Mouse (Mus musculus): ENCODE results near the gene Pip5k1b. TPM values are rescaled to one million over a fixed set of nuclear protein-coding genes. Genes with fewer than 3 reads are reported as not detected.

Gene Pip5k1b
- total RNA-seq, 2 experiments from 2014 or later: 13.5 to 24.4 TPM

DNA sequence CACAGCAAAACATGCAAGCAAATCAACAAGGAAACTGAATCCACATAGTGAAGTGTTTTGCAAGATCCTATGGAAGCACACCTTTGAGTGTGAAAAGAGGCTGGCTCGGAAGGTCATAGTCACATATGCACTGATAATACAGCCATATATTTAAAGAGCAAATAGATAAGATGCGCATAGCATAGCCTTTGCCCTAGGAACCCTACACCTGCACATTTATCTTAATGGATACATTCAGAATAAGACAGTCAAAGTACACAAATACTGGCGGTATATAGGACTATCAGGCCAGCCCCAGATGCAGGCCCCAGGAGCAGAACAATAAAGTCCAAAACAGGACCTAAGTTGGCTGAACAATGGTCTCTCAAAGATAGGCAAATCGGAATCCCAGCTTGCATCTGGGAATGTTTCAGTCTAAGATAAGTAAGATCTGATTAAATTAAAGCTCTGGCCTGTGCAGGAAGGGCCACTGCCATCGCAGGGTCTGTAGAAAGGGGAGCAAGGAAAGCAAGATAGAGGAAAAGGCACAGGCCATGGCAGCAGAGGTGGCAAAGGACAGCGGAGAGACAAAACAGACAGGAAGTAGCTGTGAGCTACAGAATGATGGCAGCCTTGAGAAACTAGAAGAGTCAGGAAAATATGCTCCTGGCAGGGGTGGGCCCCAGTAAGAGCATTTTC is 35.8 kb downstream of the Pip5k1b start:
- no peak for ATAC-seq (replicated peaks; ENCODE audit: poor library complexity)

GRCm38 (mm10) chr19:24518384-24518783 is 37.3 kb downstream of the Pip5k1b start:
- no peak for ATAC-seq (replicated peaks; ENCODE audit: poor library complexity)

GRCm38 (mm10) chr19:24517057-24517456 is 38.6 kb downstream of the Pip5k1b start:
- ATAC-seq (replicated peaks; ENCODE audit: poor library complexity): no peak

GRCm38 (mm10) chr19:24515941-24516340 is 39.7 kb downstream of the Pip5k1b start:
- no peak for ATAC-seq (replicated peaks; ENCODE audit: poor library complexity)

DNA sequence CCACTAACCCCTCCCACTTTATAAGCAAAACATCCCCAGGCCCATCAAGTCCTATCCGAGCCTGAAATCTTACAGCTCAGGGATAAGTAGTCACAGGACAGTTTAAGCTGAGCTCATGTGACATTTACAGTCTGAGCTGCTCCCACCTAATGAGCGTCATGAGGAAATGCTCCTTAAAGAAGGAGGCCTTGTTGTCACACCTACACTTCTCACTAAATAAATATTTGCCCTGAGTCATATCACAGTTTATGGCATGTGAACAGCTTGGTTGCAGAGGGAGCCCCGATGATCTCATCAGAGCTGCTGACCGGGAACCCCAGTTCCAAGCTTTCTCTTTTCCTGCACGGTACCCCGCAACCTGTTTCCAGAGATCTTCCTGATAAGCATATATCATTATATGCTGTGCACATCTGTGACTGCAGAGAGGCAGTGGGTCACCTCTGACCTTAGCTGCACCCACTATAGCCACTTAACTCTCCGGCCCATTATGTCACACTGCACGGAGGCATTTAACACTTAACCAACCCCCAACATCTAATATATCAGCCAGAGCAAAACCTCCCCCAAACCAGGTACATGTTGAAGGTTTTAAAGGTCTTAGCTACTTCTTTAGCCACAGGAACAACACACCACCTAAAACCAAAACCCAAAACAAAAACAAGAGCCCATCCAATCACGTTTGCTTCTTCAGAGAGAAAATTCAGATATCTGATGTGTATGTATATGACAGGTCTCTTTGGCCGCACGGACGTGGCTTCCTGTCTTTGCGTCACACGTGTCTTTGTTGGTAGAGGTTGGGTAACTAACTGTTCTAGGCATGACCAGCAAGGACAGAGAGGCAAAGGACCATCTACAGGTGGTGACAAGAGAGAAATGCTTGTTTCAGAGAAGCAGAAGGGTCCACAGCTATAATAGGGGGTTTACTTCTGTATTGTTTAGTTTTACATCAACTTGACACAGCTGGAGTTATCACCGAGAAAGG is 40.7 kb downstream of the Pip5k1b start:
- ATAC-seq (replicated peaks; ENCODE audit: poor library complexity): 0 out of 2 replicates have a peak, but pooled peaks have one; percentile 30

- peak; percentile 86 for ATAC-seq (replicated peaks; ENCODE audit: poor library complexity)
Measured at GRCm38 (mm10) chr19:24513105-24513843, 42.4 kb downstream of the Pip5k1b start.

DNA sequence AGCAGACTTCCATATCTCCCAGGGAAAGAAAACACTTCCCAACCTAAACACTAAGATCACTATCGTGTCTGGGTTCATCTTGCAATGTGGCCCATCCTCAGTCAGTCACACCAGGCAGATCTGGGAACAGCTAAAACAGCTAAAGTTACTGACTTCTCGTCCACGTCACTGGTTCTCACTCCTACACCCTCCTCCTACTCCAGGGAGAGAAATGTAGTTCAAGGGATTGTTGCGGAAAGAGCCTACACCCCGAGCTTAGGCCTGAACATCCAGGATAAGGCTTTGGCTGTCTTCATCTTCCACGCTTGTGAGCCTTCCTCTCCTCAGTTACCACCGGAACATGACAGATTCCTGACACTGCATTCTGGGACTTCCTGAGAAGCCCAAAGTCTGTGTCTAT is 43.7 kb downstream of the Pip5k1b start:
- no peak for ATAC-seq (replicated peaks; ENCODE audit: poor library complexity)

DNA sequence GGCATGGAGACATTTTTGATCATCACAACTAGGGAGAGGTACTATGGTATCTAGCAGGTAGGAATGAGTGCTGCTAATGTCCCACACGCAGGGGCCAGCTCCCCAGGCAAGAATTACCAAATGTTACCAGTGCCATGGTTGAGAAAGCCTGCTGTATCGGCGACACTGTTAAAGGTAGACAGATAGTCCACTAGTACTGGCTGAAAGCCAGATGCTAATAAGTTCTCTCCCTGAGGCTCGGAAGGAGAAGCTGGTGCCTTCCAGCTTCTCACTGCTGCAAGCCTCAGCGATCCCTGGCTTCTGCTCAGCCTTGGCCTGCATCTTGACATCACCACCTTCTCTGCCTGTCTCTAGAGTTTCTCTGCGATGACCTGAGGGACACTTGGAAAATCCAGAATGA is 46.3 kb downstream of the Pip5k1b start:
- no peak for ATAC-seq (replicated peaks; ENCODE audit: poor library complexity)

- no peak for ATAC-seq (replicated peaks; ENCODE audit: poor library complexity)
Measured at GRCm38 (mm10) chr19:24508087-24508767, 47.4 kb downstream of the Pip5k1b start.

DNA sequence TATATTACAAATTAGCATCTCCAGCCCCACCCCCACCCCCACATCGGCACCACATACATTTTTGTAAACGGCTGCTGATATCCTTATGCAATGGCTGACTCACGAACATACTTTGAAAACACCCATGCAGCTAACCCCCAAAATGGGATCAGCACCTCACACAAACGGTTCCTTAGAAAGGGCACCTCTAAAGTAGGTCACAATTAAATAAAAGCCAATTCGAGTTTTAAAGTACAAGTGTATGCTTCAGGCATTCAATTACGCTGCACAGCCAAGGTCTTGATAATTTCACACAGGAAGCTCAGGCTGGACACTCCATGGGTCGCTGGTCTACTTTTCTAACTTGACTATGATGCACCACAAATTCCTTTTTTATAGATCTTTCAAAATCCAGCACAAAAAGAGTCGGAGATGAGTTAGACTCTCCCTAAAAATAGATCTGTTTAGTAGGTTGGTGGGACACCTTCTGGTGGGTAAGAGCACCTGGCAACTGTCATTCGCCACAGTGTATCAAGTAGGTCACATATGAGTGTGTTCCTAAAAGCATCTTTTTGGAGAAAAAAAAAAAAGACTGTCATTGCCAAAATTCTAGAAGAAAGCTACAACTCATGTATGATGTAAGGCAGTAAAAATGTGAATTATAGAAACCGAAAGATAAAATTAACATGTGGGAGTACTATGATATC is 52.8 kb downstream of the Pip5k1b start:
- no peak for ATAC-seq (replicated peaks; ENCODE audit: poor library complexity)

DNA sequence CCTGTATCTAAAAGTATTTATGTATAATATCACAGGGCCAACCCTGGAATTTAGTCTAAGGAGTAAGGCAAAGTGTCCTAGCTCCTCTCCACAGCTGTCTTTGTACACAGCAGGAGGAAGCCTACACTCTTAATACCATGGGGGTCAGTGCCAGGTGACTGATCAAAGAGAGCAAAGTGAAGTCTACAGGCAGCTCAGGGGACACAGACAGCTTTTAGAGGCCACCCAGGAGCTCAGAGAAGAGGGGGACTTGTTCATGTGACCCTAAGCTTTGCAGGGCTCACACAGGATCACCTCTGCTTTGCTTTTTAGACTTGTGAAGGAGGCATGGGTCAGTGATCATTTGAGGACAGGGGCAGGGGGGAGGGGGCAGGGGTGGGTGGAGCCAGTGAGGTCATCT is 54.1 kb downstream of the Pip5k1b start:
- ATAC-seq (replicated peaks; ENCODE audit: poor library complexity): no peak

- no peak for ATAC-seq (replicated peaks; ENCODE audit: poor library complexity)
Measured at GRCm38 (mm10) chr19:24500431-24500830, 55.2 kb downstream of the Pip5k1b start.

DNA sequence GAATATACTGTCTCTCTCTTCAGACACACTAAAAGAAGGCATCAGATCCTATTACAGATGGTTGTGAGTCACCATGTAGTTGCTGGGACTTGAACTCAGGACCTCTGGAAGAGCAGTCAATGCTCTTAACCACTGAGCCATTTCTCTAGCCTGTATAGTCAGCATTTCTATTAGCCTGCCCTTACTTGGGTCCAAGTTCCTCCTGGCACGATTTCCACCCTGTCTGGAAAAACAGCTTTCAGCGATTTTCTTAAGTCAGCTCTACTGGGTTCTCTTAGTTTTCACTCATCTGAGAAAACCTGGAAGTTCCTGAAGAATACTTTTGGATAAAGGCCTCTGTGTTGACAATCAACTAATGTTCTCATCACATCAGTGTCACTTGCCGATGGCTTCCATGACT is 56.4 kb downstream of the Pip5k1b start:
- no peak for ATAC-seq (replicated peaks; ENCODE audit: poor library complexity)

GRCm38 (mm10) chr19:24493887-24494286 is 61.8 kb downstream of the Pip5k1b start:
- peak; percentile 79 for ATAC-seq (replicated peaks; ENCODE audit: poor library complexity)

- ATAC-seq (replicated peaks; ENCODE audit: poor library complexity): no peak
Measured at GRCm38 (mm10) chr19:24491824-24492223, 63.8 kb downstream of the Pip5k1b start.

DNA sequence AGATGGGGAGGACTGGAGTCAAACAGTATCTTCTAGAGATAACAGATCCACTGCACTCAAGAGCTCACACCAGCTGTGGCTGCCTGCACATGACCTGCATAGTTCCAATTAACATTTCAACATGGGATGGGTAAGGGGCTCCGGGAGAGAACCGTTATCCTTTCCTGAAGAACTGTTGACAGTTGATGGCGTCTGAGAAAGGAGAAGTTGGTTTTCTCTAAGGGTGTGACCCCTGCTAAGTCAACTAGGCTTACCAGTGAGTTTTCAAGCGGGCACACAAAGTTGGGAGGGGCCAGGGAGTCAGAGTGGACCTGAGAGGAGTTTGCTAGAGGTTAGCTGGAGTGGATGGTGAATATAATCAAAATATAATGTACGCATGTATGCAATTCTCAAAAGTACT is 65.4 kb downstream of the Pip5k1b start:
- peak; percentile 48 for ATAC-seq (replicated peaks; ENCODE audit: poor library complexity)

DNA sequence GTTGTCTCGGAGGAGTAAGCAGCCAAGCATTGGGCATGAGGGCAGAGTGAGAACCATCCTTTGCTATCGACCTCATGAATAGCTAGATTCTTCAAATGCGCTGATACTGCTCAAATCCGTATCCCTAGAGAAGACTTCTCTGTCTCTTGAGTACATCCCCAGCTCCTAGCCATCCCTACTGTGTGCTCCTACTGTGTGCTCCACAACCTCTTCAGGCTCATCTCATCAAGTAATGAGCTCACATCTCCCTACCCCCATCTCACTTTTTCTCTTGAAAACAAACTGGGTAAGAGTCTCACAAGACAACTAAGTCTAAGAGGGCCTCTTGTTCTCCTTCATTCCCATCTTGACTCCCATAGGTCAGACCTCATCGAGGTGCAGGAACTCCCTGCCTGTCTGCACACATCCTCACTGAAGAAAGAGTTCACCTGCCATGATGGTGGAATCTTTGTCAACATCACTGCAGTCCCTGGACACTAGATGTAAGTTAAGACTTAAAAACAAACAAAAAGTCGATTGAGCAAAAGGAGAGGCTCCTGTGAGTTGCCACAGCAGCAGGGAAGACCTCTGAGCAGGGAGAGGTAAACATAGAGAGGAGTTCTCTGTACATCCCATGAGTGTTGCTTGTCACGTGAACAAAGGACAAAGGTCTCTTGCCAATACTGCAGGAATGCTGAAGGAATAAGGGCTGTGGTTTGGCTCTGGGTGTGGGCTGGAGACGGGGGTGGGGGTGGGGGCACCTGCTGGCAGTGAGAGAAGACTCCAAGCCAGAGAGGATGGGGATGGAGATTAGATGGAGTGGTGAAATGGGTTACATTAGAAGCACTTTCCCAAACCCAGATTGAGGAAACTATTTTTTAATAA is 69.0 kb downstream of the Pip5k1b start:
- no peak for ATAC-seq (replicated peaks; ENCODE audit: poor library complexity)

- ATAC-seq (replicated peaks; ENCODE audit: poor library complexity): no peak
Measured at GRCm38 (mm10) chr19:24484612-24485194, 71.0 kb downstream of the Pip5k1b start.

DNA sequence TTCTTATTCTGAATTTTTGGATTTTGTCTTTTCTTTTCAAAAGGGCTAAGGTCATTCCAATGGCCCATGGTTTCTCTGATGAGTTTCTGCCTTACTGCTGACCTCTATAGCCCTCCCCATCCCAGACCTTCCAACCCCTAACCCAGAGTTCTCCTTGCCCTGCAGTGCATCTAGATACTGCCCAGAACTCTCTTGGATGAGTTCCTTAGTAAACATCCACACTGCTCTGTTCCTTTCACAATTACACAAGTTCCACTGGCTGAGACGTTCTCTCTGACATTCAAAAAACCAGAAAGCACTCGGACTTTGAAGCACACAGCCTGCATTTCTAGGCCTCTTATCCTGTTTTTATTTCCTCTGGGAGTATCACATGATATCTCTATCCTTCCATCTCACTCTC is 74.8 kb downstream of the Pip5k1b start:
- ATAC-seq (replicated peaks; ENCODE audit: poor library complexity): no peak
